Mouse (Mus musculus) brain, embryonic 14.5 days (tissue): ENCODE results near the gene Olfr209.

Source experiments
- CTCF ChIP-seq: fragments of 200-500 bp; IDR thresholded peaks from 2 replicates; pipeline ENCODE4 v1.5.1; 2012; ENCODE audit warnings: inconsistent platforms, mild to moderate bottlenecking, moderate library complexity, borderline replicate concordance; ENCODE audit not compliant: insufficient read depth, insufficient read length; ENCODE audit errors: extremely low read depth
- POLR2A ChIP-seq: fragments of 200-500 bp; IDR thresholded peaks from 2 replicates; pipeline ENCODE4 v1.6.1; 2012; ENCODE audit warnings: mild to moderate bottlenecking, inconsistent platforms, borderline replicate concordance; ENCODE audit not compliant: poor library complexity, insufficient read depth, insufficient read length, severe bottlenecking; ENCODE audit errors: extremely low read depth

GRCm38 (mm10) chr16:59403684-59404083 lies 39.9 kb upstream of the Olfr209 start:
- peak; percentile 73; the same call in 1 of the 2 replicates for TF ChIP-seq CTCF
- TF ChIP-seq POLR2A = no peak
